Mouse (Mus musculus): Measurements from ENCODE around the gene Tmub1. TPM values are rescaled to one million over a fixed set of nuclear protein-coding genes. Genes with fewer than 3 reads are reported as not detected.

The Tmub1 gene
- polyA plus RNA-seq (2015; fragmentation: Nextera tagmentation; extraction: Ambion mirVana): 39.4 and 40.1 TPM in 2 replicates

DNA sequence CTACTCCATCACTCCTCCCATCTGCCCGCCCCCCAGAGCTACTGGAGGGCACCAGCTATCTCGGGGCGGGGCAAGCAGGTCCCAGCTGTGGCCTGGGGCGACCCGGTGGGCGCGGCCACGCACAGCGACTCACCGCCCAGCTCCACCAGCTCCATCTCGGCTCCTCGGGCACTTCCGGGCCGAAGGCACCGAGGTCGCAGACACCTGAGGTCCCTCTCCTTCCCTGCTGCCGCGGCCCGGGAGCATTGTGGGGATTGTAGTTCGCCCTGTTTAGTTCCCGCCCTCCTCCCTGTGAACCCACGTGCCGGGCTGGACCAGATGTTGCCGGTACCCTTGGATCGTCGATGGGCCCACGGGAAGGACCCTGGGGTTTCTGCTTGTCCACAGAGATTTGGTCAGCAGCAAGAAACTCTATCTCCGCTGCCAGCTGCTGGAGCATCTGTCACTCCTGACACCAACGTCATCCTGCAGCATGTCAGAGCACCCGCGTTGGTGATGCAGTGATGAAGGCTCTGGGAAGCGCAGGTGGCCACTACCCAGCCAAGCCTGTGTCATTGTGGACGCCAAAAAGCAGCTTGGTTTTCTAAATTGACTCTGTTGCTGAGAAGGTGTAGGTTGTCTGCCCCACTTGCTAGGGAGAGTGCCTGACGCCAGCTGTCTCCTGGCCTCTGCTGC lies at the start of gene Tmub1:
TSS of gene Tmub1 (minus strand) at position 231 of the 675 bp plus-strand sequence.
- H3K36me3 ChIP-seq: peaks cover 5% of the 10 kb centered on the region; the same call in 1 of the 2 replicates
- no peaks in the 10 kb centered on the region for H3K9me3 ChIP-seq
- H3K27ac ChIP-seq (replicated peaks): no peak within 1 kb of the TSS
- peak; percentile 32 for ATAC-seq (replicated peaks)
- peak within 1 kb of the TSS; percentile 82 for H3K4me2 ChIP-seq (replicated peaks)
- peak within 1 kb of the TSS; percentile 63 for H3K4me3 ChIP-seq
- peaks cover 43% of the 10 kb centered on the region for H3K4me1 ChIP-seq
- 2% methylated on average over 34 of the region's 34 CpGs for WGBS
- peaks cover 14% of the 10 kb centered on the region; the same call in 1 of the 2 replicates for H3K27me3 ChIP-seq
- H3K9ac ChIP-seq (replicated peaks): peak within 1 kb of the TSS; percentile 63

GRCm38 (mm10) chr5:24496756-24497155 lies 49.1 kb upstream of the Tmub1 start:
- ATAC-seq (replicated peaks): peak; percentile 20; the same call in 1 of the 2 replicates
- Histone ChIP-seq H3K4me1 (peaks cover 58% of the 10 kb centered on the region), H3K36me3 (peaks cover 59% of the 10 kb centered on the region), H3K27ac (replicated peaks) (peak overlapping the region; percentile 5; the same call in 1 of the 2 replicates), H3K9me3 (no peaks in the 10 kb centered on the region), H3K9ac (replicated peaks) (0 out of 2 replicates have a peak overlapping the region, but pooled peaks have one; percentile 2), H3K27me3 (no peaks in the 10 kb centered on the region), H3K4me3 (no peak overlapping the region), H3K4me2 (replicated peaks) (no peak overlapping the region)
- WGBS: 52% methylated on average over 6 of the region's 6 CpGs

- 22% methylated on average over 15 of the region's 15 CpGs for WGBS
- Histone ChIP-seq H3K9me3 (no peaks in the 10 kb centered on the region), H3K27me3 (no peaks in the 10 kb centered on the region), H3K4me3 (no peak overlapping the region), H3K4me1 (peaks cover 52% of the 10 kb centered on the region), H3K9ac (replicated peaks) (no peak overlapping the region), H3K27ac (replicated peaks) (peak overlapping the region; percentile 61), H3K4me2 (replicated peaks) (no peak overlapping the region), H3K36me3 (peaks cover 59% of the 10 kb centered on the region)
- ATAC-seq (replicated peaks): peak; percentile 45
Measured at GRCm38 (mm10) chr5:24495019-24495418, 47.4 kb upstream of the Tmub1 start.

DNA sequence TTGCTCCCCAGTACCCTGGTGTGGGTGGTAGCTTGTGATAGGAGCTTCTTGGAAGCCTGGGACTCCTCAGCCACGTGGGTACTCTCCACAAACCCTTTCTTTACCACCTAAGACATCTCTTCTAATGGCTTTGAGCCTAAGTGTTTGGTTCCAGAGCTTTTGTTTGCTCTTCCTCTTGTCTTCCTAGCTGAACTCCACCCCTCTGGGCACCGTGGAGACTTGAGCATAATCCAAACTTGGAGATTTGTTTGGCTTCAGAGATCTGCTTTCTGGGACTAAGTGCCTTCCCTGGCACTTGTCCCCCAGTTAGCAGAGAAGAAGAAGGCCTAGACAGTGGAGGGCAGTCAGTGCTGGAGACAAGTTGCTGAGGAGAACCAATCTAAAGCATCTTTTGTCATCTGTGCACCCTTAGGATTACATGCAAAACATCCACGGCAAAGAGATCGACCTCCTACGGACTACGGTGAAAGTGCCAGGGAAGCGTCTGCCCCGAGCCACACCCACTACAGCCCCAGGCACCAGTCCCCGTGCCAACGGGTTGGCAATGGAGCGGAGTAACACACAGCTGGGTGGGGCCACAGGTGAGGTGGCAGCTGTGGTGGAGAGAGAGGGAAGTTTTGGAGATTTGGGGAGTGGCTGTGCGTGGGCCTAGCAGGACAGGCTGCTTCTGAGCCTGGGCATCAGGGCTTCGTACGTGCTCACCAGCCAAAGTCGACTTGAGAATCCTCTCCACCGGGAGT lies 45.1 kb upstream of the Tmub1 start:
- H3K9ac ChIP-seq (replicated peaks): no peak overlapping the region
- ATAC-seq (replicated peaks): no peak
- peaks cover 59% of the 10 kb centered on the region for H3K36me3 ChIP-seq
- WGBS: 85% methylated on average over 16 of the region's 16 CpGs
- no peak overlapping the region for H3K4me2 ChIP-seq (replicated peaks)
- H3K27ac ChIP-seq (replicated peaks): no peak overlapping the region
- H3K4me1 ChIP-seq: peaks cover 45% of the 10 kb centered on the region
- H3K9me3 ChIP-seq: no peaks in the 10 kb centered on the region
- H3K27me3 ChIP-seq: no peaks in the 10 kb centered on the region
- H3K4me3 ChIP-seq: no peak overlapping the region

DNA sequence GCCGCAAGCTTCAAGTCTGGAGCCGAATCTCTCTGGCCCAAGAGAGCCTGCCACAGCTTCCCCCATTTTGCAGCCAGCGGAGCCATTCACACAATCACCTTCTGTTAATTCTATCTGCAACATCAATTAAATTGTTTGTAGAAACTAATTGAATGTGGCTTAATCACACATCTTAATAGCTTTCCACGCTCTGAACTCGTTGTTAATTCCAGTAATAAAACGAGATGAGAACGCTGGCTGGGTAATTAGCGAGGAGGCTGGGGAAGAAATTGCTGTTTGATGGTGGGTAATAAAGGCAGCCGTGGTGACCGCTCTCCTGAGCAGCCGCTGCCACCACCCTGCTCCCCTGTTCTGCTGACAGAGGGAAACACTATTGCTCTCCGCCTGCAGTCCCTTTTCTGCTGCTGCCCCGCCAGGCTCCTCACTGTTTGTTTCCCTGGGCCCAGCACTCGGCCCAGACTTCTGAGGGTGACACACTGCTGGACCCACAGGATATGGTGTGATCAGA lies 42.8 kb upstream of the Tmub1 start:
- ATAC-seq (replicated peaks): no peak
- H3K4me1 ChIP-seq: peaks cover 31% of the 10 kb centered on the region

DNA sequence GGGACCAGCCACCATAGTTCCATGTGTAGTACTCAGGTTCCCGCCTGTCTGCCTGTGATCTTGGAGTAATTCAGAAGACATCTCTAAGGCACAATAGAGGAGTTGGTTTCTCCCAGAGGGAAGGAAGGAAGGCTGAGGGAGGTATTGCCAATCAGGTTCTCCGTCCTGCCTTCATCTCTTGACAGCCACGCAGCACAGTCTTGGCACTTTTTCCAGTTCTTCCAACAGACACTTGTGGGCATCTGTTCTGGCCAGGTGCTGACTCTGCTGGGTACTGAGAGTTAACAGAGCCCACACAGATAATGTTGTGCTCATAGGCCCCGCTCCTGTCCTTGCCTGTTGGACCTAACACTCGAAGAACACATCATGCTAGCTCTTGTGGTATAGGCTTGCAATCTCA lies 39.1 kb upstream of the Tmub1 start:
- 91% methylated on average over 5 of the region's 5 CpGs for WGBS
- Histone ChIP-seq H3K36me3 (peaks cover 54% of the 10 kb centered on the region), H3K4me1 (peaks cover 34% of the 10 kb centered on the region)

More for the DNA sequence above, 42.8 kb upstream of the Tmub1 start:
- Histone ChIP-seq H3K36me3 (peaks cover 64% of the 10 kb centered on the region), H3K4me3 (no peak overlapping the region), H3K27me3 (peaks cover 6% of the 10 kb centered on the region; the same call in 1 of the 2 replicates), H3K27ac (replicated peaks) (no peak overlapping the region), H3K4me2 (replicated peaks) (no peak overlapping the region), H3K9me3 (no peaks in the 10 kb centered on the region), H3K9ac (replicated peaks) (no peak overlapping the region)
- 24% methylated on average over 14 of the region's 14 CpGs for WGBS

DNA sequence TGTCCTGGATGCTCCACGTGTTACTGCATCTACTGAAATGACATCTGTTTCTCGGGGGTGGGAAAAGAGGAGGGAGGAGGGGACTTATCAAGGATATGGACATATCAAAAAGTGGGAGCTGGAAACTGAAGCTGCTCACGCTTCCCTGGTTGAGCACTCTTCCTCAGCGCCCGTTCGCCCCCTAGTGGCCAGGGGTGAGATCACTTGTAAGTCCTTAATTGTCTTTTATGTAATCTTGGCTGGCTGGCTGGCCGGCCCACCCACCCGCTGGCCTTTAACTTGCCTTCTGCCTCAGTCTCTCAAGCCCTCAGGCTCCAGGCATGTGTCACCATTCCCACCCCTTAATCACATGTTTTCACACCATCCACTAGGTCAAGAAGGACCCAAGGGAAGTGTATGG lies 38.4 kb upstream of the Tmub1 start:
- peaks cover 6% of the 10 kb centered on the region; the same call in 1 of the 2 replicates for H3K27me3 ChIP-seq
- WGBS: under 1% methylated on average over 8 of the region's 8 CpGs
- H3K9ac ChIP-seq (replicated peaks): no peak overlapping the region
- peaks cover 40% of the 10 kb centered on the region for H3K4me1 ChIP-seq
- H3K9me3 ChIP-seq: no peaks in the 10 kb centered on the region
- no peak overlapping the region for H3K4me3 ChIP-seq
- H3K36me3 ChIP-seq: peaks cover 49% of the 10 kb centered on the region
- no peak overlapping the region for H3K4me2 ChIP-seq (replicated peaks)
- ATAC-seq (replicated peaks): no peak
- no peak overlapping the region for H3K27ac ChIP-seq (replicated peaks)

More for the DNA sequence above, 39.1 kb upstream of the Tmub1 start:
- Histone ChIP-seq H3K4me3 (no peak overlapping the region), H3K27ac (replicated peaks) (no peak overlapping the region), H3K9ac (replicated peaks) (no peak overlapping the region), H3K9me3 (no peaks in the 10 kb centered on the region), H3K27me3 (peaks cover 6% of the 10 kb centered on the region; the same call in 1 of the 2 replicates), H3K4me2 (replicated peaks) (no peak overlapping the region)
- no peak for ATAC-seq (replicated peaks)

GRCm38 (mm10) chr5:24484963-24485362 lies 37.3 kb upstream of the Tmub1 start:
- 5% methylated on average over 22 of the region's 22 CpGs for WGBS
- peak; percentile 16; the same call in 1 of the 2 replicates for ATAC-seq (replicated peaks)
- H3K9ac ChIP-seq (replicated peaks): peak overlapping the region; percentile 39
- H3K4me3 ChIP-seq: peak overlapping the region; percentile 18; the same call in 1 of the 2 replicates
- no peaks in the 10 kb centered on the region for H3K9me3 ChIP-seq
- H3K4me2 ChIP-seq (replicated peaks): peak overlapping the region; percentile 41
- H3K27ac ChIP-seq (replicated peaks): no peak overlapping the region
- H3K36me3 ChIP-seq: peaks cover 50% of the 10 kb centered on the region
- peaks cover 6% of the 10 kb centered on the region; the same call in 1 of the 2 replicates for H3K27me3 ChIP-seq
- H3K4me1 ChIP-seq: peaks cover 41% of the 10 kb centered on the region

GRCm38 (mm10) chr5:24483326-24483725 lies 35.7 kb upstream of the Tmub1 start:
- Histone ChIP-seq H3K27ac (replicated peaks) (no peak overlapping the region), H3K9me3 (no peaks in the 10 kb centered on the region), H3K4me2 (replicated peaks) (no peak overlapping the region), H3K4me1 (peaks cover 38% of the 10 kb centered on the region), H3K27me3 (peaks cover 6% of the 10 kb centered on the region; the same call in 1 of the 2 replicates), H3K4me3 (no peak overlapping the region), H3K36me3 (peaks cover 53% of the 10 kb centered on the region), H3K9ac (replicated peaks) (no peak overlapping the region)
- ATAC-seq (replicated peaks): peak; percentile 21; the same call in 1 of the 2 replicates
- 14% methylated on average over 11 of the region's 11 CpGs for WGBS

DNA sequence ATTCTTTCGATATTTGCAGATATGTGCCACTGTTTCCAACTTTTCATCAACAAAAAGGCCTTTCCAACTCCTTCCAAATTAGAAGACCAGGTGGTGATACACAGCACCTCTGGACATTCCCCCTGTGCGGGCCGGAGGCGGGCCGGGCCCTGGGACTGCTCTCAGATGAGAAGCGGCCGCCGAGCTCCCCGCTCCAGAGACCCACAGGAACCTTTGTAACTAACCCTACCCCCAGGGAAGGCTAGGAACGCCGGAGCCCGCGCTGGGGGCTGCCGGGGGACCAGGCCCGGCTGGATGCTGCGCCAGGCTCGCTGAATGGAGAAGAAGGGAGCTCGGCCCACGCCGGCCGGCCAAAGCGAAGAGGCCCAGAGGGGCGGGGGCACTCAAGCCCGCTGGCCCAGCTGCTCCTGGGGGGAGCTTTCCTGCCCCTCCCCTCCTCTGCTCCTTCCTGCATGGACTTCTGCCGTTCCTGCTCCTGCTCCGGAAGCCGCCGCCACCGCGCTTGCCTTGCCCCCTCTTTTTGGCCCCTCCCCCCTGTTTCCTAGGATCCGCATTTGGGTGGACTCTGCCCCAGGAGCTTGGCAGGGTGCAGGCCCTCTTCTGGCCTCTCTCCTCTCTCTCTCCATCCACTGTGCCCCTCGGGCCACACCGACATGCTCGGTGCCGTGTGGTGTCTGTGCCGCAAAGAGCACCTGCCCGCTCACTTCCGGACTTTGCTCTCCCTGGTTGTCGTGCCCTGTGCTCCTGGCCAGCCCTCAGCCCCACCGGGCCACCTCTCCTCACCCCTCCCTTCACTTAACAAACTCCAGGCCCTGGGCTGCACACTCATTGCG lies 34.8 kb upstream of the Tmub1 start:
- H3K36me3 ChIP-seq: peaks cover 53% of the 10 kb centered on the region
- H3K9ac ChIP-seq (replicated peaks): peak overlapping the region; percentile 13; the same call in 1 of the 2 replicates
- no peak for ATAC-seq (replicated peaks)
- H3K9me3 ChIP-seq: no peaks in the 10 kb centered on the region
- 40% methylated on average over 41 of the region's 41 CpGs for WGBS
- H3K27me3 ChIP-seq: peaks cover 6% of the 10 kb centered on the region; the same call in 1 of the 2 replicates
- no peak overlapping the region for H3K4me2 ChIP-seq (replicated peaks)
- H3K4me3 ChIP-seq: no peak overlapping the region
- H3K4me1 ChIP-seq: peaks cover 38% of the 10 kb centered on the region
- H3K27ac ChIP-seq (replicated peaks): no peak overlapping the region

DNA sequence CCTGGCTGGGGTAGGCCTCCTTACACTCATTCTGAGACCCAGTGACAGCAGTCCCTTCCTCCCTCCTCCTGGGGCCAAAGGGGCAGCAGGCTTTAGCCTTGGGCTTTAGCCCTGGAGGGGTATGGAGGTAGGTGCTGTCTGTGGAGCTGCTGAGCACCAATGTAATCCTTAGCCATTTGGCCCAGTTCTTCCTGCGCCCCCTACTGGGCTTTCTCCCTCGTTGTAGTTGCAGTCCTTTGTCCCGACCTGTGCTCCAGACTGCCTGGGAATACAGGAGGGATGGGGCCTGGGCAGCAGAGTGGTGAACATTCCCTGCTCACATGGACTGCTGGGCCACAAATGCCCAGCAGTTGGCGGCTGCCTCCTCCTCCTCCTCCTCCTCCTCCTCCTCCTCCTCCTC lies 34.0 kb upstream of the Tmub1 start:
- H3K36me3 ChIP-seq: peaks cover 58% of the 10 kb centered on the region
- H3K4me1 ChIP-seq: peaks cover 38% of the 10 kb centered on the region
- no peaks in the 10 kb centered on the region for H3K27me3 ChIP-seq
- no peak overlapping the region for H3K4me3 ChIP-seq
- H3K27ac ChIP-seq (replicated peaks): no peak overlapping the region
- H3K4me2 ChIP-seq (replicated peaks): no peak overlapping the region
- H3K9me3 ChIP-seq: no peaks in the 10 kb centered on the region
- WGBS: 0% methylated on average over 4 of the region's 4 CpGs
- H3K9ac ChIP-seq (replicated peaks): no peak overlapping the region
- ATAC-seq (replicated peaks): peak; percentile 49

Measured in forebrain, embryonic 15.5 days (tissue).